15 mouse cellular contexts compared by ENCODE assay signal in genomic region chr2:93280117-93280620, GRCm38 (mm10). TPM values are rescaled to one million over a fixed set of nuclear protein-coding genes. Genes with fewer than 3 reads are reported as not detected.
DNase-seq lines count a peak whose midpoint lies in the region; ATAC-seq lines count a peak whose summit lies in the region.
"Had no signal": no experiment of that assay in that cellular context is flagged by ENCODE, and none has a peak within 500 bp of the region (broad histone marks: within the 10 kb centered on the region; RNA-seq: fewer than 3 reads in every experiment).

No protein-coding gene starts in this region.

- H3K4me1 ChIP-seq in intestine, embryonic 14.5 days (replicated peaks; ENCODE audit: control insufficient read depth, insufficient read depth, low read length): peaks cover 68% of the 10 kb centered on the region
- peaks cover 57% of the 10 kb centered on the region for H3K4me1 ChIP-seq in intestine, embryonic 16.5 days (ENCODE audit: control insufficient read depth, insufficient read depth, low read length)
- H3K4me1 ChIP-seq in embryonic facial prominence, embryonic 15.5 days: peaks cover 73% of the 10 kb centered on the region
- H3K4me1 ChIP-seq in hindbrain, embryonic 14.5 days (replicated peaks; ENCODE audit: control insufficient read depth, insufficient read depth, low read length): peaks cover 68% of the 10 kb centered on the region
- peaks cover 41% of the 10 kb centered on the region for H3K4me1 ChIP-seq in midbrain, embryonic 16.5 days (ENCODE audit: control insufficient read depth, insufficient read depth, low read length)

- 89% methylated on average over 2 of the region's 2 CpGs for WGBS in intestine, embryonic 14.5 days
- 84% methylated on average over 2 of the region's 2 CpGs for WGBS in intestine, embryonic 16.5 days
- 82% methylated on average over 2 of the region's 2 CpGs for WGBS in embryonic facial prominence, embryonic 15.5 days
- 30% methylated on average over 2 of the region's 2 CpGs for WGBS in hindbrain, embryonic 14.5 days
- WGBS in midbrain, embryonic 16.5 days: 35% methylated on average over 2 of the region's 2 CpGs

- ATAC-seq in intestine, embryonic 14.5 days (replicated peaks; ENCODE audit: low FRiP score, low TSS enrichment, low read depth): no peak
- no peak for ATAC-seq in intestine, embryonic 16.5 days
- no peak for ATAC-seq in embryonic facial prominence, embryonic 15.5 days (ENCODE audit: insufficient number of reproducible peaks, low FRiP score, low TSS enrichment, low read depth)
- no peak for ATAC-seq in hindbrain, embryonic 14.5 days (ENCODE audit: low FRiP score)
- ATAC-seq in midbrain, embryonic 16.5 days: 0 out of 2 replicates have a peak, but pooled peaks have one; percentile 12

- no peak overlapping the region for H3K4me3 ChIP-seq in intestine, embryonic 14.5 days (ENCODE audit: low read depth, low read length)
- no peak overlapping the region for H3K4me3 ChIP-seq in intestine, embryonic 16.5 days (ENCODE audit: low read length)
- H3K4me3 ChIP-seq in embryonic facial prominence, embryonic 15.5 days (replicated peaks): no peak overlapping the region
- H3K4me3 ChIP-seq in hindbrain, embryonic 14.5 days (replicated peaks; ENCODE audit: low read length): no peak overlapping the region
- no peak overlapping the region for H3K4me3 ChIP-seq in midbrain, embryonic 16.5 days (ENCODE audit: low read depth, low read length)
- H3K4me3 ChIP-seq: limb, embryonic 15.5 days; lung, embryonic 15.5 days had no signal

- H3K36me3 ChIP-seq in intestine, embryonic 14.5 days (ENCODE audit: control insufficient read depth, insufficient read depth, low read length): no peaks in the 10 kb centered on the region
- H3K36me3 ChIP-seq in intestine, embryonic 16.5 days (ENCODE audit: control insufficient read depth, insufficient read depth, low read length): no peaks in the 10 kb centered on the region
- no peaks in the 10 kb centered on the region for H3K36me3 ChIP-seq in embryonic facial prominence, embryonic 15.5 days
- H3K36me3 ChIP-seq in hindbrain, embryonic 14.5 days (replicated peaks; ENCODE audit: control insufficient read depth, insufficient read depth): no peaks in the 10 kb centered on the region
- H3K36me3 ChIP-seq in midbrain, embryonic 16.5 days (ENCODE audit: control insufficient read depth, insufficient read depth, low read length): no peaks in the 10 kb centered on the region
- H3K36me3 ChIP-seq: G1E; limb, embryonic 15.5 days; lung, embryonic 15.5 days had no signal

- no peak for DNase-seq in intestine, embryonic 14.5 days (ENCODE audit: low spot score)
- no peak for DNase-seq in hindbrain, embryonic 14.5 days (ENCODE audit: low spot score)
- no peak for DNase-seq in right cerebral cortex, postnatal 4 days
- DNase-seq in cerebellum, postnatal 10 days: no peak
- no peak for DNase-seq in urinary bladder, postnatal 4 days (ENCODE audit: low spot score in 2 of 2)
- DNase-seq: adrenal gland, postnatal 14 days; cerebellum, postnatal 36 days; heart, adult 11 months; kidney, adult 2 months had no signal

- no peaks in the 10 kb centered on the region for H3K27me3 ChIP-seq in intestine, embryonic 14.5 days (replicated peaks; ENCODE audit: control insufficient read depth, insufficient read depth, low read length)
- no peaks in the 10 kb centered on the region for H3K27me3 ChIP-seq in intestine, embryonic 16.5 days (replicated peaks; ENCODE audit: control insufficient read depth, insufficient read depth, low read length)
- no peaks in the 10 kb centered on the region for H3K27me3 ChIP-seq in embryonic facial prominence, embryonic 15.5 days
- H3K27me3 ChIP-seq in hindbrain, embryonic 14.5 days (ENCODE audit: control insufficient read depth, insufficient read depth, low read length): no peaks in the 10 kb centered on the region
- no peaks in the 10 kb centered on the region for H3K27me3 ChIP-seq in midbrain, embryonic 16.5 days (ENCODE audit: control insufficient read depth, insufficient read depth, low read depth, low read length)
- H3K27me3 ChIP-seq: limb, embryonic 15.5 days; lung, embryonic 15.5 days had no signal

- H3K4me2 ChIP-seq in intestine, embryonic 14.5 days (ENCODE audit: low read length): no peak overlapping the region
- H3K4me2 ChIP-seq in intestine, embryonic 16.5 days (ENCODE audit: low read depth, low read length): no peak overlapping the region
- no peak overlapping the region for H3K4me2 ChIP-seq in embryonic facial prominence, embryonic 15.5 days (replicated peaks)
- no peak overlapping the region for H3K4me2 ChIP-seq in hindbrain, embryonic 14.5 days (replicated peaks)
- H3K4me2 ChIP-seq in midbrain, embryonic 16.5 days (ENCODE audit: low read length): no peak overlapping the region
- H3K4me2 ChIP-seq: limb, embryonic 15.5 days; lung, embryonic 15.5 days had no signal

- no peak overlapping the region for H3K9ac ChIP-seq in intestine, embryonic 14.5 days (ENCODE audit: low read length)
- H3K9ac ChIP-seq in intestine, embryonic 16.5 days (ENCODE audit: low read depth, low read length): no peak overlapping the region
- no peak overlapping the region for H3K9ac ChIP-seq in embryonic facial prominence, embryonic 15.5 days
- peak overlapping the region; percentile 32; the same call in 1 of the 2 replicates for H3K9ac ChIP-seq in hindbrain, embryonic 14.5 days
- H3K9ac ChIP-seq in midbrain, embryonic 16.5 days (ENCODE audit: low read depth, low read length): peak overlapping the region; percentile 27; the same call in 1 of the 2 replicates
- H3K9ac ChIP-seq: limb, embryonic 15.5 days; lung, embryonic 15.5 days had no signal

- H3K9me3 ChIP-seq in intestine, embryonic 14.5 days (ENCODE audit: control insufficient read depth, low read length): no peaks in the 10 kb centered on the region
- H3K9me3 ChIP-seq in intestine, embryonic 16.5 days (ENCODE audit: control insufficient read depth, low read length): no peaks in the 10 kb centered on the region
- H3K9me3 ChIP-seq in embryonic facial prominence, embryonic 15.5 days (replicated peaks): no peaks in the 10 kb centered on the region
- no peaks in the 10 kb centered on the region for H3K9me3 ChIP-seq in hindbrain, embryonic 14.5 days (ENCODE audit: control insufficient read depth, low read length)
- no peaks in the 10 kb centered on the region for H3K9me3 ChIP-seq in midbrain, embryonic 16.5 days (replicated peaks; ENCODE audit: control insufficient read depth, low read length, poor library complexity, severe bottlenecking)
- H3K9me3 ChIP-seq: G1E; limb, embryonic 15.5 days; lung, embryonic 15.5 days had no signal

- H3K27ac ChIP-seq in intestine, embryonic 14.5 days (ENCODE audit: low read depth): 0 out of 2 replicates have a peak overlapping the region, but pooled peaks have one; percentile 83
- no peak overlapping the region for H3K27ac ChIP-seq in intestine, embryonic 16.5 days (ENCODE audit: low read length)
- H3K27ac ChIP-seq in embryonic facial prominence, embryonic 15.5 days (replicated peaks): 0 out of 2 replicates have a peak overlapping the region, but pooled peaks have one; percentile 90
- peak overlapping the region; percentile 76 for H3K27ac ChIP-seq in hindbrain, embryonic 14.5 days
- H3K27ac ChIP-seq in midbrain, embryonic 16.5 days (ENCODE audit: low read length): peak overlapping the region; percentile 65
- H3K27ac ChIP-seq: limb, embryonic 15.5 days; lung, embryonic 15.5 days had no signal

RNA-seq across cellular contexts. Expression of gene Tspan18, which starts 54.1 kb away (rescaled TPM):
- 36.1 and 41.0 TPM in 2 replicates for polyA plus RNA-seq in intestine, embryonic 14.5 days (2014; fragmentation: Nextera tagmentation; extraction: Ambion mirVana)
- 19.5 and 19.6 TPM in 2 replicates for polyA plus RNA-seq in intestine, embryonic 16.5 days (2015; fragmentation: Nextera tagmentation; extraction: Ambion mirVana)
- 25.5 and 27.6 TPM in 2 replicates for polyA plus RNA-seq in embryonic facial prominence, embryonic 15.5 days (2015; fragmentation: Nextera tagmentation; extraction: Ambion mirVana)
- polyA plus RNA-seq in hindbrain, embryonic 14.5 days (2014; fragmentation: Nextera tagmentation; extraction: Ambion mirVana): 28.6 and 31.3 TPM in 2 replicates
- 20.1 and 21.2 TPM in 2 replicates for polyA plus RNA-seq in midbrain, embryonic 16.5 days (2015; fragmentation: Nextera tagmentation; extraction: Ambion mirVana)

Comparison
In these comparisons a context has a peak if more than half of its experiments do, and no peak if none do; other contexts are left out.
1. H3K9ac ChIP-seq: peak in hindbrain, embryonic 14.5 days (single experiment) and midbrain, embryonic 16.5 days (single experiment); none in intestine, embryonic 14.5 days (single experiment), intestine, embryonic 16.5 days (single experiment) and embryonic facial prominence, embryonic 15.5 days (single experiment).